Mouse (Mus musculus) lung, postnatal 4 days (tissue): ENCODE results near the gene Snhg11.
A peak's percentile ranks its signal among the peaks of the same experiment; 100 is the strongest.

Experiments
- DNase-seq, 2 experiments: peaks; one replicate each; pipeline ENCODE4 v3.0.0; 2021

The Snhg11 gene

GRCm38 (mm10) chr2:158369474-158370172 is 5.8 kb upstream of the Snhg11 start:
- no peak for DNase-seq

- peak; percentile 15 to 46 for DNase-seq
Measured at GRCm38 (mm10) chr2:158370173-158370550, 5.3 kb upstream of the Snhg11 start.

GRCm38 (mm10) chr2:158373061-158373460 is 2.4 kb upstream of the Snhg11 start:
- peak; percentile 60 to 73 for DNase-seq

- DNase-seq, result peak; percentile 21 to 51
Measured at GRCm38 (mm10) chr2:158373516-158373915, 1.9 kb upstream of the Snhg11 start.

GRCm38 (mm10) chr2:158376123-158376687 is 767 bp downstream of the Snhg11 start:
- no peak for DNase-seq

- no peak for DNase-seq
Measured at GRCm38 (mm10) chr2:158376798-158377197, 1.4 kb downstream of the Snhg11 start.

- DNase-seq, result no peak
Measured at GRCm38 (mm10) chr2:158377811-158378210, 2.4 kb downstream of the Snhg11 start.

- peak; percentile 49 to 69 for DNase-seq
Measured at GRCm38 (mm10) chr2:158379354-158380078, 4.1 kb downstream of the Snhg11 start.

GRCm38 (mm10) chr2:158386072-158386471 is 10.6 kb downstream of the Snhg11 start:
- no peak for DNase-seq

GRCm38 (mm10) chr2:158389421-158389820 is 14.0 kb downstream of the Snhg11 start:
- DNase-seq, result no peak

GRCm38 (mm10) chr2:158396369-158396768 is 20.9 kb downstream of the Snhg11 start:
- no peak for DNase-seq

- peak in 1 of 2 experiments; percentile 34 for DNase-seq
Measured at GRCm38 (mm10) chr2:158397140-158397539, 21.7 kb downstream of the Snhg11 start.

GRCm38 (mm10) chr2:158402915-158403314 is 27.5 kb downstream of the Snhg11 start:
- DNase-seq, result peak; percentile 42 to 53

- DNase-seq, result no peak
Measured at GRCm38 (mm10) chr2:158408997-158409594, 33.7 kb downstream of the Snhg11 start.

- DNase-seq, result peak; percentile 99
Measured at GRCm38 (mm10) chr2:158409595-158410021, 34.2 kb downstream of the Snhg11 start, which contains the start of gene Ralgapb. Ralgapb (plus strand) TSS chr2:158409848.

- peak; percentile 53 to 56 for DNase-seq
Measured at GRCm38 (mm10) chr2:158410022-158411014, 34.9 kb downstream of the Snhg11 start.

GRCm38 (mm10) chr2:158413240-158413639 is 37.8 kb downstream of the Snhg11 start:
- no peak for DNase-seq

GRCm38 (mm10) chr2:158415826-158416225 is 40.4 kb downstream of the Snhg11 start:
- DNase-seq, result no peak

- no peak for DNase-seq
Measured at GRCm38 (mm10) chr2:158418663-158419062, 43.2 kb downstream of the Snhg11 start.
